Comparison of ENCODE assay signal across 19 mouse cellular contexts in the genomic region with DNA sequence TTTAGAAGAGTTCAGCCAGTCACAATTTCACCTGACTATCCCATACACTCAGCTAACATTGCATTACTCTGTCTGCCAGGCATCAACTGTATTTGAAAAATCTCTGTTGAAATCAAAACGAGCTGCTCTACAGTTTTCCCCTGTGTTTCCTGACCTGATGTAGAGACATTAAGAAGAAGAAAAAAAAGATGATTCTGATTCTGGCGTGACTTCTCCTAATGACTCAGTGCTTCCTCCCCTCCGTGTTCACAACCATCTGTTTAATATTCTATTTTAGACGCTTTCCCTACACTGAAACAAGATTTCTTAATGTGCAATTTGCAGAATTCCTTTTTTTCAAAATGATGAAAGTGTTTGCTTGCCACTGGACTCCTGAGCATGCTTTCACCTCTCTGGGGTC. TPM values are rescaled to one million over a fixed set of nuclear protein-coding genes. Genes with fewer than 3 reads are reported as not detected.
DNase-seq lines count a peak whose midpoint lies in the region; ATAC-seq lines count a peak whose summit lies in the region.
"Had no signal": no experiment of that assay in that cellular context is flagged by ENCODE, and none has a peak within 500 bp of the region (broad histone marks: within the 10 kb centered on the region; RNA-seq: fewer than 3 reads in every experiment).

No protein-coding gene starts in this region.

- DNase-seq in cerebellum, adult 9-10 months = peak; percentile 45
- no peak for DNase-seq in cerebellum, postnatal 4 days (ENCODE audit: low spot score in 2 of 2)
- DNase-seq in hindbrain, embryonic 14.5 days (ENCODE audit: low spot score) = peak; percentile 22
- DNase-seq in hindbrain, embryonic 10.5 days (ENCODE audit: low spot score) = no peak
- peak; percentile 53 for DNase-seq in telencephalon, adult 2 months (ENCODE audit: low read depth, low spot score)
- no peak for DNase-seq in T-cell, adult 2 months (ENCODE audit: low spot score)
- DNase-seq: cerebellum, adult 9-11 months; kidney, adult 2 months; kidney, postnatal 36 days; lung, postnatal 4 days; thymus, postnatal 36 days had no signal

- WGBS in hindbrain, embryonic 14.5 days = 73% methylated on average over 4 of the region's 4 CpGs
- WGBS in hindbrain, embryonic 10.5 days = 84% methylated on average over 4 of the region's 4 CpGs

- no peak overlapping the region for H3K4me3 ChIP-seq in hindbrain, embryonic 14.5 days (replicated peaks; ENCODE audit: low read length)
- no peak overlapping the region for H3K4me3 ChIP-seq in hindbrain, embryonic 10.5 days
- no peak overlapping the region for H3K4me3 ChIP-seq in brown adipose tissue, adult 24 weeks (ENCODE audit: insufficient read depth, low read depth, low read length)
- H3K4me3 ChIP-seq: embryonic facial prominence, embryonic 12.5 days; erythroblast, embryonic 14.5 days; lung, embryonic 15.5 days; midbrain, embryonic 12.5 days had no signal

- H3K4me2 ChIP-seq in hindbrain, embryonic 14.5 days (replicated peaks) = no peak overlapping the region
- H3K4me2 ChIP-seq: embryonic facial prominence, embryonic 12.5 days; lung, embryonic 15.5 days; midbrain, embryonic 12.5 days had no signal

- no peak overlapping the region for H3K9ac ChIP-seq in hindbrain, embryonic 14.5 days
- H3K9ac ChIP-seq: embryonic facial prominence, embryonic 12.5 days; liver, embryonic 14.5 days; lung, embryonic 15.5 days; midbrain, embryonic 12.5 days had no signal

- no peaks in the 10 kb centered on the region for H3K36me3 ChIP-seq in hindbrain, embryonic 14.5 days (replicated peaks; ENCODE audit: control insufficient read depth, insufficient read depth)
- no peaks in the 10 kb centered on the region for H3K36me3 ChIP-seq in hindbrain, embryonic 10.5 days
- H3K36me3 ChIP-seq: embryonic facial prominence, embryonic 12.5 days; lung, embryonic 15.5 days; midbrain, embryonic 12.5 days had no signal

- no peaks in the 10 kb centered on the region for H3K27me3 ChIP-seq in hindbrain, embryonic 14.5 days (ENCODE audit: control insufficient read depth, insufficient read depth, low read length)
- no peaks in the 10 kb centered on the region for H3K27me3 ChIP-seq in hindbrain, embryonic 10.5 days (ENCODE audit: insufficient read depth, poor library complexity, severe bottlenecking)
- H3K27me3 ChIP-seq: CH12.LX; embryonic facial prominence, embryonic 12.5 days; lung, embryonic 15.5 days; midbrain, embryonic 12.5 days had no signal

- H3K9me3 ChIP-seq in hindbrain, embryonic 14.5 days (ENCODE audit: control insufficient read depth, low read length) = no peaks in the 10 kb centered on the region
- no peaks in the 10 kb centered on the region for H3K9me3 ChIP-seq in hindbrain, embryonic 10.5 days
- H3K9me3 ChIP-seq: embryonic facial prominence, embryonic 12.5 days; lung, embryonic 15.5 days; midbrain, embryonic 12.5 days had no signal

- ATAC-seq in hindbrain, embryonic 14.5 days (ENCODE audit: low FRiP score) = no peak
- ATAC-seq: forebrain, embryonic 14.5 days had no signal

- peaks cover 11% of the 10 kb centered on the region; the same call in 1 of the 2 replicates for H3K4me1 ChIP-seq in hindbrain, embryonic 14.5 days (replicated peaks; ENCODE audit: control insufficient read depth, insufficient read depth, low read length)
- no peaks in the 10 kb centered on the region for H3K4me1 ChIP-seq in hindbrain, embryonic 10.5 days (replicated peaks)
- no peaks in the 10 kb centered on the region for H3K4me1 ChIP-seq in brown adipose tissue, adult 24 weeks (ENCODE audit: control insufficient read depth, insufficient read depth, insufficient read length, low read length)
- H3K4me1 ChIP-seq: embryonic facial prominence, embryonic 12.5 days; midbrain, embryonic 12.5 days had no signal

- no peak overlapping the region for H3K27ac ChIP-seq in hindbrain, embryonic 14.5 days
- no peak overlapping the region for H3K27ac ChIP-seq in hindbrain, embryonic 10.5 days
- H3K27ac ChIP-seq in brown adipose tissue, adult 24 weeks (replicated peaks; ENCODE audit: low read depth, low read length) = peak overlapping the region; percentile 69; the same call in 1 of the 2 replicates
- H3K27ac ChIP-seq: embryonic facial prominence, embryonic 12.5 days; liver, embryonic 14.5 days; lung, embryonic 15.5 days; midbrain, embryonic 12.5 days had no signal

RNA-seq across cellular contexts. Expression of a gene that starts 42.7 kb away (rescaled TPM):
- 103 TPM in 2 replicates for polyA plus RNA-seq in hindbrain, embryonic 14.5 days (2014; fragmentation: Nextera tagmentation; extraction: Ambion mirVana)
- 15.8 and 51.7 TPM in 2 replicates for polyA plus RNA-seq in hindbrain, embryonic 10.5 days (2016; fragmentation: Nextera tagmentation; extraction: Ambion mirVana)
- 15.8 and 21.8 TPM in 2 replicates for polyA plus RNA-seq in brown adipose tissue, adult 24 weeks (2012; ENCODE audit: insufficient read depth, insufficient read length, missing spikeins)

Comparison
In these comparisons a context has a peak if more than half of its experiments do, and no peak if none do; other contexts are left out.
1. DNase-seq: peak in cerebellum, adult 9-10 months (single experiment), hindbrain, embryonic 14.5 days (single experiment) and telencephalon, adult 2 months (single experiment); none in cerebellum, postnatal 4 days (0 of 2), hindbrain, embryonic 10.5 days (single experiment) and T-cell, adult 2 months (single experiment).